Mouse (Mus musculus): ENCODE results near the gene Ctf2.

Ctf2 gene

DNA sequence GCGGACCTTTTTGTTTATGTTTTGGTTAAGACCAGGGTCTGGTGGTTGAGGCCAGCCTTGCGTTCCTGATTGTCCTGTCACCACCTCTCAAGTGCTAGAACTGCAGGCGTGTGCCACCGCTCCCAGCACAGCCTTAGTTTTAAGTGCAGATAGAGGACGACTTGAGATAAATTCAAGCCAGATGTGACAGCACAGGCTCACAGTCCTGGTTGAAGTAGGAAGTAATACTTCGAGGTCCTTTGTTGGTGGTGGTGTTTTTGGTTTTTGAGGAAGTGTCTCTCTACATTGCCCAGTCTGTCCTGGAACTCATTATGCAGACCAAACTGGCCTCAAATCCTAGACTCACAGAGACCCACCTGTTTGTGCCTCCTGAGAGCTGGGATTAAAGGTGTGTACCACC, 27.8 kb upstream of the Ctf2 start:
- DNase-seq, result no peak

GRCm38 (mm10) chr7:127753741-127754140, 21.8 kb upstream of the Ctf2 start:
- no peak for DNase-seq

DNA sequence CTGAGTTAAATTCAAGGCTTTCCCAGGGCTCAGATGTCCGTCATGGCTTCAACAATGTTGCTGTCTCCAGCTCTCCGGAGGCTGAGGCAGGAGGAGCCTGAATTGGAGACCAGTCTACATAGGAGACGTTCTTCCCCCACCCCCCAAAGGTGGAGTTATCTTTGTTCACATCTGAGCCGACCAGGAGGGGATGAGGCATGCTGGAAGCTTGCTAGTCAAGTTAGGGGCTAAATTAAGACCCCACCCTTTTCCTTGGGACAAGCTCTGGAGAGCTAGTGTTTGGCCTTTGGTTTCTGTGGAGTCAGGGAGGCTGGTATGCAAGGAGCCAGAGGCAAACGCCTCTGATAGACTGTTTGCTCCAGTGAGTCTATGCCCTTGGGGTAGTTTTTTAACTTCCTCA, 21.2 kb upstream of the Ctf2 start:
- DNase-seq, result no peak

DNA sequence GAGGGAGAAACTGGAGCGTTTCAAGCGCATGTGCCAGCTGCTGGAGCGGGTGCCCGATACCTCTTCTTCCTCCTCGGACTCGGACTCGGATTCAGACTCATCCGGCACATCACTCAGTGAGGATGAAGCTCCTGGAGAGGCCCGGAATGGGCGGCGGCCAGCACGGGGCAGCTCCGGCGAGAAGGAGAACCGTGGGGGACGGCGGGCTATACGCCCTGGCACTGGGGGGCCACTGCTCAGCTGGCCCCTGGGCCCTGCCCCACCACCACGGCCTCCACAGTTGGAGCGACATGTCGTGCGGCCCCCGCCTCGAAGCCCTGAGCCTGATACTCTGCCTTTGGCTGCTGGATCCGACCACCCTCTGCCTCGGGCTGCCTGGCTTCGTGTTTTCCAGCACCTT, 20.1 kb upstream of the Ctf2 start:
- no peak for DNase-seq

DNA sequence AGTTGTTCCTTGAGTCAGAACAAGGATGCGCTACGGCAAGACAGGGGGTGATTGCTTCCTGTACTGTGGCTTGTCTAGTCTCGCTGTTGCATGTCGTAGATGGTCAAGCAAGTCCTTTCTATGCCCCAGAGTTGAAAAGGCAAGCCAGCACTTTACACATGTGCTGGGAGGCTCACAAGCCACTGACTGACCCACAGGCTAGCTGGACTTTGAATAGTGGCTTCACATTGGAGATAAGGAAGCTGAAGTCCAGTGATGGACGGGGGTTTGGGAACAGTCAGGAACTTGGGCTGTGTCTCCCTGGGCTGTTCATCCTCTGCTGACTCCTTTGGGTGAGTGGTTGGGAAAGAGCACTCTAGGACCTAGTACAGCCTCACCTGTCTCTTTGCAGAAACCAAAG, 19.7 kb upstream of the Ctf2 start:
- no peak for DNase-seq

DNA sequence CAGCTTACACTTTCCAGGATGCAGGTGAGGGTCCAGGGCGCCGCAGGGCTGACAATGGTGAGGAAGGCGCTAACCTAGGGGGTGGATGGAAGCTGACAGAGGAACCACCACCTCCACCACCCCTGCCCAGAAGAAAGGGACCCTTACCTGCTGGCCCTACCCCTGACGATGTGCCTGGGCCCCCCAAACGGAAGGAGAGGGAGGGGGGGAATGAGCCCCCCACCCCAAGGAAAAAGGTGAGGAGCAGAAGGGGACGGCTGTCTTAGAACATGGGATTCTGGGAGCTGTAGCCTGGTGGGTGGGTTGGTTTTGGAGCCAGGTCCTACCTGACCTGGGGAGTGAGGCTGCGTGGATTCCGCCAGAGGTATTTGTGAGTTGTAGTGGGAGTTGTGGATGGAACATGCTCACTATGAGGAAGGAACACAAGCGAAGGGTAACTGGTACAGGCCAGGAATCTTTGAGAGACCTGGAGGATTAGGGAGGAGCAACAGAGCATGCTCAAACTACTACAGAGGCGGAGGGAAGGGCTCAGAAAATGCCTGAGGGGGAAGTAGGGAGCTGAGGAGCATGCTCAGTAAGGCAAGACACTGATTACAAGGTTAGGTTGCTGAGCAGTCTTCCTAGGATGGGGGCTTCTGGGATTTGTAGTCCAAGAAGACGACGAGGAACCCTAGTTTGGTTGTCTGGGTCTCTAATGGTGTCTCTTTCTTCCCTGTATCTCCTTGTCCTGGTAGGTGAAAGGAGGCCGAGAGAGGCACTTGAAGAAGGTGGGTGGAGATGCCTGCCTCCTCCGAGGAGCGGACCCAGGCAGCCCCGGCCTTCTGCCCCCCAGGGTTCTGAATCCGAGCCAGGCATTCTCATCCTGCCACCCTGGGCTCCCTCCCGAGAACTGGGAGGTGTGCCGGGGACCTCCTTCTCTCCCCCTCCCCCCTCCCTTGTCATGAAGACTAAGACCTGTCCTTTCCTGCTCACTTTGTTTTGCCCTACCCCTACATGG, 18.5 kb upstream of the Ctf2 start:
- no peak for DNase-seq

DNA sequence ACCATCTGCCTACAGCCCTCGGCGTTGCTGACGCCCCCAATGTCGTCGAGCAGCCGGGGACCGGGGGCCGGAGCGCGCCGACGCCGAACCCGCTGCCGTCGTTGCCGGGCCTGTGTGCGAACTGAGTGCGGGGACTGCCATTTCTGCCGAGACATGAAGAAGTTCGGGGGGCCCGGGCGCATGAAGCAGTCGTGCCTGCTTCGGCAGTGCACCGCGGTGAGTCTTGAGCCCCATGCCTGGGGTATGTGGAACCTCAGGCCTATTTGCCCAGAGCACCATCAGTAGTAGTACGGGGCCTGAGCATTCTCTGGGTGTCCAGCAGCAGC, 16.2 kb upstream of the Ctf2 start:
- DNase-seq, result no peak

DNA sequence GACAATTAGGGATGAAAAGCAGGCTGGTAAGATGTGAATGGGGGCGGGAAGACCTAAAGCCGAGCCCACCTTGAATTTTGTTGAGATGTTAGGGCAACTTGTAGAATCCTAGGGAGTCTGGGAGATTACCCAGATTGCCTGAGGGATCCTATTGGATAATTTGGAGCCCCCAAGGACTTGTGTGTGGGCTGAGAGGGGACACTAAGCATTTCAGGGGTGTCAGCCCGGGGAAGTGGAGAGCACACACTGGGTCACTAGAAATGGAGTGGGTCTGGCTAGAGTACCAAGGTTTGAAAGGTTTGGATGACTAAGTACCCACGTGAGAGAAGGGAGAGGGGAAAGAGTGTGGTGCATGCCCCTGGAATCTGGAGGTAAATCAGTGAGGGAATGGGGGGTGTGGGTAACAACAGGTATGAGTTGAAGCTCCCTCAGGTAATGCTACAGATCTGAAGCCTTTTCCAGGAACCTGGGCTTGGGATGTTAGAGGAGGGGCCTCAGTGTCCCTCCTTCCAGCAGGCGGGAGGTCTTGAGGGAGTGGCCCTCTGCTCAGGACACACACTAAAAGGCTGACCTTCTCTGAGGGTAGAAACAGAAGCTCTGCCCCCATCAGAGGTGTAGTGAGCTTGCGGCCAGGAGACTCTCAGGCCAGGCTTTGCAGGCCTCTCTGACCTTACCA, 15.7 kb upstream of the Ctf2 start:
- DNase-seq, result no peak

DNA sequence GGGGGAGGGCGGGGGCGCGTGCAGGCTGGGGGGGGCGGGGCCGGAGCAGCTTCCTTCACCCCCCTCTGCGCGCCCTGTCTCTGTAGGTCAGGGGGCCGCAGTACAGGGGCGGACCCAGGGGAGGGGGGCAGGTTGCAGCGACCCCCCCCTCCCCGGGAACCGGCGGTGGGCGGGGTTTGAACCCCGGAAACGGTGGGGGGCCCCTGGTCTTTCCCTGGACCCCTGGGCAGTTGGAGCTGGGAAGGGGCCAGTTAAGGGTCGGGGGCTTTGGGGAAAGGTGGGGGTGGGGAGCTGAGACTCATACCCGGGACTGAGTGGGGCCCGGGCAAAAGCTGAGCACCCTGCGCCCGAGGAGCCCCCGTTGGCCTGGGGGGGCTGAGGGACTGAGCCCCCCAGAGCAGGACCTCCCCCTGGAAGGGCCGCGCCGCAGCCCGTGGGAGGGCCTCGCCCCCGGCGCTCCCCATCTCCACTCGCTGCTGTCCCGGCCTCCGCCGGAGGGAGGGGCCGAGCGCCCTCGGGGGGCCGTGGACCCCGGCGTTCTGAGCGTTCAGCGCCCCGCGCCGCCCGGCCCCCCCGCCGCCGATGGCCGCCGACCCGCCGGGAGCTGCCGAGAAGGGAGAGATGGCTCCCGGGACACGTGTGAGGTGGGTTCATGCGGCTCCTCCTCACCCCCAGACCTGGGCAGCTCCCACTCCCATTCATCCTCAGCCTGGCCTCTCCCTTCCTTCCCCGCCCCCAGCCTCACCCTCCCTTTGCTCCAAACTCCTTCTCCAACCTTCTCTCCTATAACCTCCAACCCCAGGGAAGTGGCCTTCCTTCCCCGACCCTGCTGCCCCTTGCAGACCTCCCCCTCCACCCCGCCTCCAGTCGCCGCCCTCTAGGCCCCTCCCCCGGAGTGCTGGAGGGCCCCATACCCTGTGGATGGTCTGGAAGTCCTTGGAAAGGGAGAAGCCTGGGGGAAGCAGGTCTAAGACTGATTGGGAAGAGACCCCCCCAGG, 14.8 kb upstream of the Ctf2 start:
- DNase-seq, result peak; percentile 50

GRCm38 (mm10) chr7:127745652-127746493, 13.9 kb upstream of the Ctf2 start:
- peak; percentile 85 for DNase-seq

DNA sequence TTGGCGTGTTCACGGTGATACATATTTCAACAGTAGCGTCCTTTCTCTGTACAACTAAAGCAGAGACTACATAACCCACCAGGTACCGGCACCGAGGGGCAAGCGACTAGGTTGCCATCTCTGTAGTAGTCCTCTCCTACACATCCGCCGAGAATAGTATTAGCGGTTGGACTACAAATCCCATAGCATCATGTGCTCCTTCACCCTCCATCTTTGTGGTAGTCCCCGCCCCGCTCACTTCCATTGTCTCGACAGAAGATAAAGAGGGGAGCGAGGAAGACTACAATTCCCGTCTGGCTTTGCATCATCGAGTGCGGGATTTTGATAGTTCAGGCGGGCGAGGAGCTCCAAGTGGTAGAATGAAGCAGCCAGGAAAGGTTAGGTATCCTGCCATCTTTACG, 13.3 kb upstream of the Ctf2 start:
- DNase-seq, result peak; percentile 88

GRCm38 (mm10) chr7:127744366-127745045, 12.5 kb upstream of the Ctf2 start, which contains the start of gene Fbxl19:
Fbxl19 (plus strand) TSS chr7:127744543.
- DNase-seq, result peak; percentile 78

- DNase-seq, result no peak
Measured at GRCm38 (mm10) chr7:127730170-127730569, 1.8 kb downstream of the Ctf2 start.

DNA sequence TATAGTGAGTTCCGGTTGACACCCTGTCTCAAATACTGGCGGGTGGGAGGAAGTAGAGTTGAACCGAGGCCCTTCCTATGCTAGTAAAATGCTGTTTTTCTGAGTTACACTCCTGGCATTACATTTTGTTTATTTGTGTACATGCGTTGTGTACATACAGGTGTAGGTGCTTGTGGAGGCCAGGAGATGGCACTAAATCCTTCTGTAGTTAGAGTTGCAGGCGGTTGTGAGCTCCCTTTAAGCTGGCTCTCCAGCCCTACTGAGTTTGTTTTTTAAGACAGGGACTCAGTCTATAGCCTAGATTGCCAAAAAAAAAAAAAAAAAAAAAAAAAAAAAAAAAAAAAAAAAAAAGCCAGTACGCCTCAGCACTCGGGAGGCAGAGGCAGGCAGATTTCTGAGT, 4.1 kb downstream of the Ctf2 start:
- DNase-seq, result no peak

- DNase-seq, result no peak
Measured at GRCm38 (mm10) chr7:127725924-127726323, 6.0 kb downstream of the Ctf2 start.

- no peak for DNase-seq
Measured at GRCm38 (mm10) chr7:127725490-127725889, 6.5 kb downstream of the Ctf2 start.

- DNase-seq, result no peak
Measured at GRCm38 (mm10) chr7:127719258-127719657, 12.7 kb downstream of the Ctf2 start.

DNA sequence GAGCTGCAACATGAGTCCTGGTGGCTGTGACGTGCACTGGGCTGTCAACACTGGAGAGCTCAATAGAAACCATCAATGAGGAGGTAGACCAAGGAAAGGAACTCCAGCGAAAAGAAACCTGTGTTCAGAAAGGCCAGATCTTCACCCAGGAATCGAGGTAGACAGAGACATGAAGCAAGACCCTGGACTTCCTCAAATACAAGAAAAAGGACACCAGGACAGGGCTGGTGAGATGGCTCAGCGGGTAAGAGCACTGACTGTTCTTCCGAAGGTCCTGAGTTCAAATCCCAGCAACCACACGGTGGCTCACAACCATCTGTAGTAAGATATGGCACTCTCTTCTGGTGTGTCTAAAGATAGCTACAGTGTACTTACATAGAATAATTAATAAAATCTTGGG, 13.6 kb downstream of the Ctf2 start:
- DNase-seq, result no peak

- DNase-seq, result peak; percentile 71
Measured at GRCm38 (mm10) chr7:127716992-127717391, 15.0 kb downstream of the Ctf2 start.

DNA sequence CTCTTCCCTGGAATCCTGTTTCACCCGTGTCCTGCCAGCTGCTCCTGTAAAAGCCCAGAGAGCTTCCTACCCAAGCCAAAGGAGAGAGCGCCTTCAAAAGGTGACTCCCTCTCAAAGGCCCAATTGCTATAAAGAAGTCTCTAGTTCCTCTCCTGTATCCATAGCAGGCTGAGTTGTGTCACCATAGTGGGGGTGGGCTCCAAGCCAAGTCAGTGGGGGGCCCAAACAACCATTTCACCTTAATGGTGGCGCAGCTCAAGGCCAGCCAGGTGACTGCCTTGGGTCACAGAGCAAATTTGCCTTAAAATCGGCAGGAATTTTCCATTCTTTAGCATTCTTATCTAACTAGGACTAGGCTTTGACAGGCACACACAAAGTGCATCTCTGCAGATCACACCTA, 17.1 kb downstream of the Ctf2 start:
- DNase-seq, result no peak

All from liver (tissue).